Mouse (Mus musculus): ENCODE data around the gene Grpel1. TPM values are rescaled to one million over a fixed set of nuclear protein-coding genes. Genes with fewer than 3 reads are reported as not detected.

Grpel1 gene
- polyA plus RNA-seq (2017; shearing (Covaris generic)) = 41.0 TPM

GRCm38 (mm10) chr5:36464709-36465661 is at the start of gene Grpel1:
Grpel1 (plus strand) TSS chr5:36464998.

DNA sequence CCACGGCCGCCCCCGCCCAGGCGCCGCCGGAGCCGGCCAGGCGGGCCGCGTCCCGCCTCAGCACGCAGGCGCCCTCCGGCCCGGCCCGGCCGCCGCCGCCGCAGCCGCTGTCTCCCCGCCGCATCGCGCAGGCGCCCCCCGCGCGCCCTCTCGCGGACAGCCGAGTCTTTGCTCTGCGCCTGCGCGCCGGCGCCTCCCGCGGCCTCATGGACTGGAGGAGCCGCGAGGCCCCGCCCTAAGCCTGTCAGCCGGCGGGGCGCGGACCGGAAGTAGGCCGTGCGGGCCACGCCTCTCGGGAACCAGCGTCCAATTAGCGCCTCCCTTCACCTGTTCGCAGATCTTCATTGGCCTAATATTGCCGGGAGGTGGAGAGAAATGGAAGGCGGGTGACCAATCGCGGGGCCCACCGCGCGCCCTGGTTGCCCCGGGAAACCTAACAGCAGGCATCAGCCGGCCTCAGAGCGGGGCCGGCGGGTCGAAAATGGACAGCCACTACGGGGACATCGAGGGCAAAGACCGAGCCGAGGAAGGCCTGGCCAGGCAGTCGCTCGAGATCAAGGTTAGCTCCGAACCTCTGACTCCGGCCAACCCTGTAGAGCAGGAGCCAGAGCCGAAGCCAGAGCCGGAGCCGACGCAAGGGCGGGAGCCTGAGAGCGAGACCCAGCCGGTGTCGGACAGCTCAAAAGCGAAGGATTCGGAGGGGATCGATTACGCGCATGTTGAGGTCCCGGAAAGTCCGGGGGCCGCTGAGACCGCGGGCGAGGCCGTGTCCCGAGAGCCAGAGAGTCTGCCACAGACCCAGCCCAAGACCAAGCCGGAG is 19.6 kb downstream of the Grpel1 start, which contains the start of the genes Tada2b and Ccdc96:
Gene Tada2b (minus strand): TSS at position 115 of the 820 bp plus-strand sequence.
Gene Ccdc96 (plus strand): TSS at position 418 of the 820 bp plus-strand sequence.

Other genes starting within 250 kb of the Grpel1 start
- 5.0 TPM for gene Sorcs2, start 66.9 kb upstream of the Grpel1 start, polyA plus RNA-seq (2017; shearing (Covaris generic))
- 1.00 TPM for gene Tada2b, start 19.3 kb downstream of the Grpel1 start, polyA plus RNA-seq (2017; shearing (Covaris generic))
- gene Ccdc96, start 19.6 kb downstream of the Grpel1 start, polyA plus RNA-seq (2017; shearing (Covaris generic)) = not detected
- 134 TPM for gene Tbc1d14, start 128.3 kb downstream of the Grpel1 start, polyA plus RNA-seq (2017; shearing (Covaris generic))
- 48.5 TPM for gene D5Ertd579e, start 231.0 kb downstream of the Grpel1 start, polyA plus RNA-seq (2017; shearing (Covaris generic))

All from inflammation-experienced regulatory T-cells, adult 16 weeks (primary cell).